Mouse (Mus musculus) liver, embryonic 14.5 days (tissue): ENCODE results near the gene Plcb3.

Experiments used
- CTCF ChIP-seq: IDR thresholded peaks from 2 replicates; pipeline ENCODE4 v1.5.1; 2016; ENCODE audit warnings: antibody characterized with exemption, low read depth, control low read depth
- EP300 ChIP-seq: IDR thresholded peaks from 2 replicates; pipeline ENCODE4 v1.6.1; 2016; ENCODE audit warnings: antibody characterized with exemption, low read depth

DNA sequence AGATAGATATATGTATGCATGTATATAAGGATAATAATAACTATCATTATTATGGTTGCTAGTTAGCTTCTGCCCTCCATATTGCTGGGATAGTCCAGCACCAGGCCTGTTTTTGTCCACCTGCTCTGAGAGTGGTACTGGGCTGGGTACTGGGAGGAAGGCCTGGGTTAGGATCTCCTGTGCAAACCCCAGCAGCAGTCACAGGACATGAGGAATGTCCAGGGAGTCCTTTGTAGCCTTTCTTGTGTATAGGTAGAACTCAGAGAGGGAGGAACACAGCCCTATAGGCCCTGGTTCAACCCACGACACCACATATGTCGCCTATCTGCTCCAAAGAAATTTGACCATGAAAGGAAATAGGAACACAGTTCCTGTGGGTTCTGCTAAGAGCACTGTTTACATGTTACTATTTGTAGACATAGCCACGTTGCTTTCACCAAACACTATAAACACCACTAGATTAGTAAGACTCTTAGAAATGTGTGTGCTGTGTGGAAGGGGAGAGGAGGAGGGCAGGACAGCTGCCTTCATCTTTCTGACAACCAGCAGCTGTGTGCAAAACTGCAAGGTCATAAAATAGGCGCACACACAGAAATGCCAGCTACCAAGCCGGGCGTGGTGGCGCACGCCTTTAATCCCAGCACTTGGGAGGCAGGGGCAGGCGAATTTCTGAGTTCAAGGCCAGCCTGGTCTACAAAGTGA is 30.8 kb upstream of the Plcb3 start:
- TF ChIP-seq CTCF: no peak
- no peak for TF ChIP-seq EP300
